Mouse (Mus musculus) monocyte, adult 5-6 weeks (primary cell): ENCODE data around the gene Slc5a4a. TPM values are rescaled to one million over a fixed set of nuclear protein-coding genes. Genes with fewer than 3 reads are reported as not detected.

Experiments
- ATAC-seq: fragments of 153-309, 156-312 bp; replicated peaks from 2 replicates; pipeline ENCODE4 v1.8.0; 2017; ENCODE audit warnings: mild to moderate bottlenecking; ENCODE audit not compliant: low TSS enrichment, insufficient number of reproducible peaks, severe bottlenecking, poor library complexity, low FRiP score
- total RNA-seq: library from RNA; stranded (forward); fragments of 200-1000, 200-491, 200-594 nt; gene quantifications from 3 replicates; pipeline ENCODE4 v1.2.3, GENCODE M21; 2017

Slc5a4a gene
- not detected in 3 replicates for total RNA-seq

DNA sequence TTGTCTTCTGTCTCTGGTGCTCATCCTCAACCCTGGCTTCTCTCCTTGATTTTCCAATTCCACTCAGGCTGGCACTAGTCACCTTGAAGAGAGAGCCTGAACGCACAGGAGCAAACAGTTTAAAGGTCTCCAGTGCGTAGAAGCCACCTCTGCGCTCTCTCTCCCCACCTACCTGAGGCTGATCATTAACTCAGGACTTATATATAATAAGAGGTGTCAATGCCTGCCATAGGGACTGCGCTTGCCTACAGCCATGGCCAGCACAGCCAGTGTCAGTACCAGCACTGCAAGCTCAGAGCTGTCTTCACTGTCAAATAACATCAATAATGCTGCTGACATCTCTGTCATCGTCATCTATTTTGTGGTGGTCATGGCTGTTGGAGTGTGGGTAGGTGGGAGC, at the start of gene Slc5a4a:
Gene Slc5a4a, plus strand, starts transcription at position 174 of the 400 bp plus-strand sequence.
- ATAC-seq: no peak

- no peak for ATAC-seq
Observed at GRCm38 (mm10) chr10:76110861-76111260, 36.4 kb upstream of the Slc5a4a start, which contains the start of gene Slc5a4b. Slc5a4b (minus strand) TSS chr10:76110961.

DNA sequence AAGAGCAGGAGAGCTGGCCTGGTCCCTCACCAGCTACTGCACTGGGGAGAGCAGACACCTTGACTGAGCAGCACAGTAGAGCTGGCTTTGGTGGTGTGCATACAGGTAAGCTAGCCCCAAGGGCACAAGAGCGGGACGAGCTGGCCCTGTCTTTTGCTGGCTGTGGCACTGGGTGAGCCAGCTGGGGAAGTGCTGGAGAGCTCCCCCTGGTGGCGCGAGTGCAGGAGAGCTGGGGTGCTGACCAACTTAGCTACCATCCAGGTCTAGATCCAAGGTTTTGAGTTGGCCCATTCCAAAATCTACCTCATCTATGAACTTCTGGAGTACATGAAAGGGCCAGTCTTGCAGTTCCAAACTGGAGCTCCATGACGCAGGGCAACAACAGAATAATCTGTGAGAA, 29.3 kb upstream of the Slc5a4a start:
- no peak for ATAC-seq

DNA sequence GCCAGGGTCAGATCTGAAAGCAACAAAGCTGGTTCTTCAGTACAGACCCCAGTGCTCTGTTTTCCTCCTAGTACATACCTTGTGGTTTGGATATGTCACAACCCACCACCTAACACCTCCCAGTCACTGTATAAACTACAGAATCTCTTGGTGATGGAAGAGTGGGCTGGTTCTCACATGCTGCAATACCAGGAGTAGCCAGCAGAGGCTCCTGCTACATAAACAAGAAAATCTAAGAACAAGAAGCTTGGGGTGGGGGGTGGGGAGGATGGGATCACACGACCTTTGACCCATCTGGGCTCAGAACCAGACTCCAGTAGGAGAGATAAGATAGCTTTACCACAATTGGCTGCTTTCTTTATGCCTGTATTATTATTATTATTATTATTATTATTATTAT, 28.5 kb upstream of the Slc5a4a start:
- ATAC-seq: no peak

DNA sequence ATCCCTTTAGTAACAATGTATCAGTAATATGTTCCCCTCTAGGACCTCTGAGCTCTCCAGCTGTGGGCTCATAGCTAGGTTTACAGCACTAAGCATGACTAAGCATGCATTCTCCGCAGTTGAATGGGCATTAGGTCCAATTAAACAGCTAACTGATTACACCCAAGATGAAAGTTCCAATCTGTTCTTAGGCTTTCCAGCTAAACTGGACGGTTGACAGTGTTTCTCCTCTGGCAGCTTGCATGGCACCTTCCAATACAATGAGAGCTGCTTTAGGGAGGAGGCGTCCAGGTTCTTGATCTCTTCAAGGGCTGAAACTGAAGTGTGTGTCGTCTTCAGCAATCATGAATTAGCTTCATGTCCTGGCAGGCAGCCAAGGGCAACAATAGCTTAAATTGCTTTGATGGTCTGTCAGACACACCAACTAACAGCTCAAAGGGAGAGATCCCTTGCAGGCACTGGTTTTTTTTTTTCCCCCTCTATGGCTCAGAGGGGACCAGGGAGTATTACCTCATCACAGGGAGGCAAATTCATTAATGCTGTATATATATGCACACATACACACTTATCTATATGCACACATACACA, 27.0 kb upstream of the Slc5a4a start:
- ATAC-seq: no peak

GRCm38 (mm10) chr10:76121495-76121894, 25.8 kb upstream of the Slc5a4a start:
- ATAC-seq: no peak

DNA sequence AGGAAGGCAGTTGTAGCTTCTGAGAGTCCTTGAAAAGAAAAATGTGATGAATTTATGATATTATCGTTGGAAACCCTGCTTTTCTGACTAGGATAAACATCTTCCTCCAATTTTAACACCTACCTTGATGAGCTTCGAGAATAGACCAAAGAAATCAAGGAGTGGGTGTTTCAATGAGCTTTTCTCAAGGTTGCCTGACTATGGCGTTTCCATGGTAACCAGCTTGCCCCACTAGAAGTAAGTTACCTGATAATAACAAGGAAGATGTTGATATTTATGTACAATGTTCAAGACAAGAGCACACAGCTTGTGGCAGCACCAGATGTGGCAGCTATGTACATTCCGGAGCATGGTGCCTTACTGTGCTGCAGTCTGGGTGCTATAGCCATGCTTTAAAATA, 14.7 kb upstream of the Slc5a4a start:
- no peak for ATAC-seq

- no peak for ATAC-seq
Observed at GRCm38 (mm10) chr10:76136318-76136717, 10.9 kb upstream of the Slc5a4a start.

GRCm38 (mm10) chr10:76146846-76147245, 405 bp upstream of the Slc5a4a start:
- no peak for ATAC-seq

- no peak for ATAC-seq
Observed at GRCm38 (mm10) chr10:76155911-76156310, 8.7 kb downstream of the Slc5a4a start.

GRCm38 (mm10) chr10:76157528-76157927, 10.3 kb downstream of the Slc5a4a start:
- ATAC-seq: no peak

DNA sequence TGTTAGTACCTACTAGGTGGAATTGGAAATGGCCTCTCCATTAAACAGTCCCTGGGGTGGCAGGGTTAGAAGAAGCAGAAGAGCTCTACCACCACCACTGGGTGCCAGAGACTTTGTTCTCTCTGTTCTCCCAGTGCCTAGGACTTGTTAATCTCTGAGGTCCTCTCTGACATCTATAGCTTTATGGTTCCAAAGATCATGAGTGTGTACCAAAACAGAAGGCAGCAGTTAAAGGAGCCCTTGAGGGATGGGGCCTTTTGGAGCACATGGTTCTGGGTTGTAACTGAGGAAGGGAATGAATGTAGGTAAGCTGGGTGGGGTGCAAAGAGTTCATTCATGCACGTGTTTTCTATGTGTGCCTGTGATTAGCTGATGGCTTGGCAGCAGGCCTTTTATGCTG, 10.8 kb downstream of the Slc5a4a start:
- no peak for ATAC-seq

DNA sequence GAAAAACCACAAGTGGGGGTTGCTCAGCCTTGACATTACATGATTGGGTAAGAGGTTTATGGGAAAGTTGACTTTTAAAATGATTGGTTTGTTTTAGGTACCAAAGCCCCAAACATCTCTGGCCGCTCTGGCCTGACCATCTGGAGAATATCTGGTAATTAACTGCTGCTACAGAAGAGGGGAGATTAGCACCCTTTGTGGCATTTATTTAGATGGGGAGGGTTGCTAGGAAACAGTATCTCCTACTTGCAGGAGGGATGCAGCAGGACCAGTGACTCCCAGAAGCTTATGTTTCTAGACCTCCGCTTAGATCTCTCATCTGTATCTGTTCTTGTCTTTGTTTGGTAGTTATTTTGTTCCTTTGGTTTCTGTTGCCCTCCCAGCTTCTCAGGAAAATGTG, 27.6 kb downstream of the Slc5a4a start:
- no peak for ATAC-seq

DNA sequence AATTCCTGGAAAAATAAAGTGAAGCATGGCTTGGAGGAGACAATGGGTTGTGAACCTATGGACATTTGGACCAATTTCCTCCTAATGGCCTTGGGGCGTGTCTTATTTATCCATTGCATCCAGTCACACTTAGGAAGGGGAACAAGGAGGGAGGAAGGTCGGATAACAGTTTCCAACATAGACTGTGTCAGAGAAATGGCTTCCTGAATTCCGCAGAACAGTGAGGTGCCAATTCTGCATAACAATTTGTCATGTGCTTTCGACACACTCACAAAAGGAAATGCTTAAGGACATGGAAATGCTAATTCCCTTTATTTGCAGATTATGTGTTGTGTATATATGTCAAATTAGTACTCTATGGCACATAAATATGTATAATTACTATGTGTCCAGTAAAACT, 38.0 kb downstream of the Slc5a4a start:
- no peak for ATAC-seq

DNA sequence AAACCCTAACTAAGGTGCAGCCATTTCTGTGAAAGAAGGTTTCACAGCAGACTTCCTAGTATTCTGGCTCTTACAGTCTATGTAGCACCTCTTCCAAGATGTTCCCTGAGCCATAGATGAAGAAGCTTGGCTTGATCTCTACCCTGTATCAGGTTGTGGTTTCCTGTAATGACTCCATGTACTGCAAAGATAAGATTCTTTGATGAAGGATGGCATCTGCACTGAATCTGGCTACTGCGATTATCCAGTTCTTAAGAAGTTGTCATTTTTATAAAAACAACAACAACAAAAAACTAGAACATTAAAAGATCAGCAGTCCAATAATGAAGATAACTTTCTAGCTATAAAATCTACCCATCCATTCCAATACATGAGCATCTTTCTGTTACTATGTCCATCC, 40.8 kb downstream of the Slc5a4a start:
- ATAC-seq: no peak

DNA sequence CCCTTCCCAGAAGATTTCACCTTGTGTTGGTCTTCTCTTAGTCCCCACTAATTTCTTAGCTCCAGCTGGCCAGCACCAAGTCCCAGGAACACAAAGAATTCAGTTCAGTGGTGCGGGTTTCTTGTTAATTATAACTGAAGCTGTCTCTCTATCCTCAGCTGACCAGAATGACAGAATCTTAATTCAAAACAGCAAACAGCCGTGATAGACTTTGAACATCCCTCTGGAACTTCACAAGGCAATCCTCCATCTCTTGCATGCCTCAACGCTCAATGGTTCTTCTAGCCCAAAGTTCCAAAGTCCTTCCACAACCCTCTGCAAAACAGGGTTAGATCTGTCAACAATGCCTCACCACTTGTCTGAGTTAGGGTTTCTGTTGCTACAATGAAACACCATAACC, 54.2 kb downstream of the Slc5a4a start:
- ATAC-seq: no peak

- ATAC-seq: no peak
Observed at GRCm38 (mm10) chr10:76201978-76202377, 54.7 kb downstream of the Slc5a4a start.

GRCm38 (mm10) chr10:76203798-76204283, 56.6 kb downstream of the Slc5a4a start:
- no peak for ATAC-seq

- ATAC-seq: no peak
Observed at GRCm38 (mm10) chr10:76207262-76207796, 60.1 kb downstream of the Slc5a4a start.

GRCm38 (mm10) chr10:76209241-76209640, 62.0 kb downstream of the Slc5a4a start:
- ATAC-seq: no peak

- no peak for ATAC-seq
Observed at GRCm38 (mm10) chr10:76210806-76211205, 63.6 kb downstream of the Slc5a4a start.
